Comparison of ENCODE assay signal across 28 mouse cellular contexts in genomic region chr12:82448129-82448815, GRCm38 (mm10).
DNase-seq lines count a peak whose midpoint lies in the region; ATAC-seq and TF ChIP-seq lines count a peak whose summit lies in the region.
"Had no signal": no experiment of that assay in that cellular context is flagged by ENCODE, and none has a peak within 500 bp of the region (broad histone marks: within the 10 kb centered on the region; RNA-seq: fewer than 3 reads in every experiment).

No protein-coding gene starts in this region.

- TF ChIP-seq POLR2A in cerebellum, adult 2 months (IDR thresholded peaks at IDR 0.05; ENCODE audit: borderline replicate concordance, insufficient read depth, low read length): no peak

- no peaks in the 10 kb centered on the region for H3K9me3 ChIP-seq in liver, embryonic 13.5 days (replicated peaks)
- H3K9me3 ChIP-seq: forebrain, embryonic 13.5 days; G1E; neural tube, embryonic 13.5 days had no signal

- H3K9ac ChIP-seq in liver, embryonic 13.5 days: no peak overlapping the region
- H3K9ac ChIP-seq: forebrain, embryonic 13.5 days; heart, embryonic 12.5 days; hindbrain, embryonic 12.5 days; liver, embryonic 14.5 days; neural tube, embryonic 13.5 days had no signal

- H3K4me2 ChIP-seq in liver, embryonic 13.5 days: no peak overlapping the region
- H3K4me2 ChIP-seq: forebrain, embryonic 13.5 days; heart, embryonic 12.5 days; hindbrain, embryonic 12.5 days; neural tube, embryonic 13.5 days had no signal

- no peaks in the 10 kb centered on the region; the same call in 1 of the 2 replicates for H3K4me1 ChIP-seq in liver, embryonic 13.5 days (replicated peaks)
- no peaks in the 10 kb centered on the region; the same call in 1 of the 2 replicates for H3K4me1 ChIP-seq in cerebellum, adult 2 months (ENCODE audit: control insufficient read depth, insufficient read depth, low read length)
- H3K4me1 ChIP-seq: forebrain, embryonic 13.5 days; heart, embryonic 12.5 days; hindbrain, embryonic 12.5 days; neural tube, embryonic 13.5 days had no signal

- TF ChIP-seq CTCF in cerebellum, adult 2 months (IDR thresholded peaks at IDR 0.05; ENCODE audit: borderline replicate concordance, insufficient read depth, low read depth, low read length): no peak

- no peaks in the 10 kb centered on the region for H3K27me3 ChIP-seq in liver, embryonic 13.5 days
- no peaks in the 10 kb centered on the region for H3K27me3 ChIP-seq in cerebellum, adult 2 months (ENCODE audit: control insufficient read depth, insufficient read depth, low read length)
- H3K27me3 ChIP-seq: forebrain, embryonic 13.5 days; heart, embryonic 12.5 days; hindbrain, embryonic 12.5 days; neural tube, embryonic 13.5 days; Patski had no signal

- no peak for DNase-seq in liver, embryonic 13.5 days
- no peak for DNase-seq in liver
- no peak for DNase-seq in cerebellum, adult 2 months
- DNase-seq in left cerebral cortex, postnatal 36 days (ENCODE audit: low spot score in 2 of 2): no peak
- no peak for DNase-seq in frontal cortex, postnatal 25 days (ENCODE audit: low spot score in 2 of 2)
- DNase-seq: adrenal gland, adult 2 months; cerebellum, adult 18-20 months; cerebellum, postnatal 25 days; embryo, embryonic 11 days; gastrocnemius, adult 2 months; heart, adult 18-20 months; heart, postnatal 10 days; kidney, adult 2 months; thymus, adult 18-20 months; thymus, postnatal 36 days had no signal

- WGBS in liver, embryonic 13.5 days (ENCODE audit: insufficient replicate concordance): 56% methylated on average over 9 of the region's 9 CpGs
- 91% methylated on average over 9 of the region's 9 CpGs for WGBS in cerebellum, adult 2 months

- peaks cover 11% of the 10 kb centered on the region; the same call in 1 of the 2 replicates for H3K36me3 ChIP-seq in liver, embryonic 13.5 days

- intact Hi-C loops in left cerebral cortex, postnatal 36 days (cut with DNase I): no loop called here

- H3K27ac ChIP-seq in liver, embryonic 13.5 days: no peak overlapping the region
- no peak overlapping the region for H3K27ac ChIP-seq in cerebellum, adult 2 months (ENCODE audit: insufficient read depth, low read length)
- H3K27ac ChIP-seq: forebrain, embryonic 13.5 days; gastrocnemius, adult 2 months; hindbrain, embryonic 12.5 days; kidney, postnatal 0 days; liver, embryonic 14.5 days; neural tube, embryonic 13.5 days had no signal

- no peak overlapping the region for H3K4me3 ChIP-seq in liver, embryonic 13.5 days (replicated peaks)
- no peak overlapping the region for H3K4me3 ChIP-seq in cerebellum, adult 2 months (replicated peaks; ENCODE audit: insufficient read depth, low read depth, low read length)
- H3K4me3 ChIP-seq: forebrain, embryonic 13.5 days; gastrocnemius, adult 2 months; heart, embryonic 12.5 days; hindbrain, embryonic 12.5 days; myocyte; neural tube, embryonic 13.5 days had no signal

- ATAC-seq in liver, embryonic 13.5 days (ENCODE audit: low read depth): peak; percentile 47
- peak; percentile 77 for ATAC-seq in granulocyte monocyte progenitor cell, adult 5-6 weeks (replicated peaks; ENCODE audit: poor library complexity, severe bottlenecking)
- ATAC-seq in megakaryocyte, adult 5-6 weeks (ENCODE audit: poor library complexity, severe bottlenecking): peak; percentile 88
- ATAC-seq: forebrain, embryonic 13.5 days; lung, postnatal 0 days; midbrain, embryonic 16.5 days; Patski had no signal
